Mouse (Mus musculus) spleen, adult 2 months (tissue): Measurements from ENCODE around the gene Igfbp3. TPM values are rescaled to one million over a fixed set of nuclear protein-coding genes. Genes with fewer than 3 reads are reported as not detected.
"Not testable (repeated sequence)": the region's sequence is repeated elsewhere in the genome, so short reads cannot be mapped to it uniquely, and the experiment has no call there.

ENCODE experiments used
- DNase-seq, 2 experiments: peaks; one replicate each; pipeline versions ENCODE4 v3.0.0 to v3.0.0-alpha.2; 2012 to 2021; ENCODE audit warnings: low spot score in 2 of 2, low read depth in 1 of 2
- H3K27ac ChIP-seq: fragments of 200-500 bp; 2 replicates; pipeline ENCODE4 v1.5.1; 2012; ENCODE audit warnings: low read length, inconsistent platforms; ENCODE audit not compliant: insufficient read depth
- H3K27me3 ChIP-seq: fragments of 200-500 bp; 2 replicates; pipeline ENCODE4 v1.6.1; 2012; ENCODE audit warnings: mild to moderate bottlenecking, moderate library complexity, low read length, inconsistent platforms; ENCODE audit not compliant: control insufficient read depth, insufficient read depth
- H3K36me3 ChIP-seq: fragments of 200-500 bp; 2 replicates; pipeline ENCODE4 v1.6.1; 2012; ENCODE audit warnings: mild to moderate bottlenecking, low read length, inconsistent platforms; ENCODE audit not compliant: control insufficient read depth, insufficient read depth
- H3K4me1 ChIP-seq: fragments of 200-500 bp; 2 replicates; pipeline ENCODE4 v1.6.1; 2011; ENCODE audit warnings: inconsistent platforms; ENCODE audit not compliant: control insufficient read depth, insufficient read depth, insufficient read length
- H3K4me3 ChIP-seq: fragments of 200-500 bp; 2 replicates; pipeline ENCODE4 v1.5.1; 2011; ENCODE audit warnings: mild to moderate bottlenecking, inconsistent platforms; ENCODE audit not compliant: insufficient read depth, insufficient read length; ENCODE audit errors: extremely low read depth
- CTCF ChIP-seq: fragments of 200-500 bp; IDR thresholded peaks from 2 replicates; pipeline ENCODE4 v1.5.1; 2011; ENCODE audit warnings: mild to moderate bottlenecking, inconsistent platforms; ENCODE audit not compliant: insufficient read depth, insufficient read length, insufficient replicate concordance; ENCODE audit errors: extremely low read depth
- POLR2A ChIP-seq: fragments of 200-500 bp; IDR thresholded peaks from 2 replicates; pipeline ENCODE4 v1.6.1; 2011; ENCODE audit warnings: low read depth, low read length, inconsistent platforms
- WGBS: fragments of 180-500 bp; shearing (Covaris S2); methylation state at CpG from one replicate; pipeline ENCODE4 v1.1.7; 2018; 5-methylcytosine and 5-hydroxymethylcytosine counted together
- polyA plus RNA-seq: library from polyadenylated mRNA; depleted of rRNA; stranded (reverse); fragments of >200 nt; gene quantifications from 2 replicates; pipeline ENCODE4 v1.2.3, GENCODE M21; 2012

Igfbp3 gene
- polyA plus RNA-seq, 1 experiment = 108 TPM

DNA sequence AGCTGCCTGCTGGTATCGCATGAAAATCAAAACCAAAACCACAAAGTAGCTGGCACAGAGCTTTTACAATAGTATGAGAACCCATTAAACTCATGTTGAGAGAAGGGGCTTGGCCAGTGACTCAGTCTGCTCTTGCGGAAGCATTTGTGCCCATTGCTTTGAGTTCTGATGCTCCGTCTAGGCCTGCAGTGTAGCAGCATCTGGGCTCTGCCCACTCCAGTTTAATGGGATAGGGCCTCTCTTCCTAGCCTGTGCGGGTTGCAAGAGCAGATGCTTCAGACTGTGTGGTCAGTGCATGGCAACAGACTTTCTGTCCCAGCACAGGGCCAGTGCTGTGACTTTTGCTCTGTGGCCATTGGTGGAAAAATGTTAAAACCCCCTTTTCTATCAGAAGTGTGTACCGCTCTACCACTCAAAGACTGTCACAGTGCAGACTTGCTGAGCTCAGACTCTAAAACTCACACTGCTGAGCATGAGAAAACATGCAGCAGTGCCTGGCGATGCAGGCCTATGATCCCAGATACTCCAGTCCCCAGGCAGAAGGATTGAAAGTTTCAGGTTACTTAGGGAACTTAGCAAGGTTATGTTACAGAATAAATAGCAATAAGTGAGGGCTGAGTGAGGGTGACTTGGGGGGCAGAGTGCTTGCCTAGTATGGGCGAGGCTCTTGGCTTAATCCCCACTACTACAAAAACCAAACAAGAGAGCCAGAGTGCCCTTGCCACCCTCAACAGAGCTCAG, 13.3 kb upstream of the Igfbp3 start:
- H3K27ac ChIP-seq = no peak overlapping the region
- H3K4me3 ChIP-seq = no peak overlapping the region
- no peaks in the 10 kb centered on the region for H3K4me1 ChIP-seq
- TF ChIP-seq CTCF = no peak
- DNase-seq = no peak
- H3K27me3 ChIP-seq = no peaks in the 10 kb centered on the region
- no peaks in the 10 kb centered on the region for H3K36me3 ChIP-seq
- WGBS = 91% methylated on average over 7 of the region's 7 CpGs

GRCm38 (mm10) chr11:7226200-7226599, 12.5 kb upstream of the Igfbp3 start:
- 90% methylated on average over 2 of the region's 2 CpGs for WGBS
- Histone ChIP-seq H3K27me3 (no peaks in the 10 kb centered on the region), H3K27ac (no peak overlapping the region), H3K36me3 (no peaks in the 10 kb centered on the region), H3K4me1 (no peaks in the 10 kb centered on the region), H3K4me3 (no peak overlapping the region)
- no peak for TF ChIP-seq POLR2A
- no peak for TF ChIP-seq CTCF
- DNase-seq = no peak

- H3K4me1 ChIP-seq, H3K27me3 ChIP-seq, H3K36me3 ChIP-seq, H3K27ac ChIP-seq, DNase-seq, H3K4me3 ChIP-seq: not testable (repeated sequence)
- 80% methylated on average over 8 of the region's 8 CpGs for WGBS
These were observed 8.1 kb upstream of the Igfbp3 start for GRCm38 (mm10) chr11:7221826-7222225.

DNA sequence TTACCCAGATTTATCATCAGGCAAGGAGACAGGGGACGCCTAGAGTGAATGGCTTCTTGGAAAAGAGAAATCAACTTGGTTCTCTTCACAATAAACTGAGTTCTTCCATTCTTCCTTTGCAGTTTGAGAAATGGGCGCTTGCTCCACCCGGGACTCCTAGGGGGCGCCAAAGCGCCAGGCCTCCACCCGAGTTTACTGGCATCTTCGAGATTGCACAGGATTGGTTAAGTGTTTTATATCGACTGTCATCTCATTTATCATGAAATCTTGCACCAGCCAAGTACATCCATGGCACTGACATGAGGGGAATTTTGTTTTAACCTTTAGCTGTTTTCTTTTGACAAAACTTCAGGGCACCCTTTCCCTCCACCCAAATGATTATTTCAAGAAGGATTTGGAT, 2.0 kb upstream of the Igfbp3 start:
- no peak for DNase-seq
- no peak overlapping the region for H3K27ac ChIP-seq
- no peaks in the 10 kb centered on the region for H3K36me3 ChIP-seq
- no peak overlapping the region for H3K4me3 ChIP-seq
- TF ChIP-seq CTCF = 0 out of 2 replicates have a peak, but pooled peaks have one; percentile 8
- TF ChIP-seq POLR2A = no peak
- WGBS = 11% methylated on average over 8 of the region's 8 CpGs
- no peaks in the 10 kb centered on the region; the same call in 1 of the 2 replicates for H3K4me1 ChIP-seq
- H3K27me3 ChIP-seq = no peaks in the 10 kb centered on the region

GRCm38 (mm10) chr11:7214761-7215160, 1.0 kb upstream of the Igfbp3 start:
- Histone ChIP-seq H3K4me3 (no peak overlapping the region), H3K36me3 (no peaks in the 10 kb centered on the region), H3K27me3 (no peaks in the 10 kb centered on the region), H3K4me1 (no peaks in the 10 kb centered on the region; the same call in 1 of the 2 replicates), H3K27ac (no peak overlapping the region)
- no peak for DNase-seq
- TF ChIP-seq CTCF (no peak), POLR2A (no peak)
- WGBS = 4% methylated on average over 14 of the region's 14 CpGs

GRCm38 (mm10) chr11:7214342-7214660, 578 bp upstream of the Igfbp3 start:
- no peak for DNase-seq
- 6% methylated on average over 12 of the region's 12 CpGs for WGBS

DNA sequence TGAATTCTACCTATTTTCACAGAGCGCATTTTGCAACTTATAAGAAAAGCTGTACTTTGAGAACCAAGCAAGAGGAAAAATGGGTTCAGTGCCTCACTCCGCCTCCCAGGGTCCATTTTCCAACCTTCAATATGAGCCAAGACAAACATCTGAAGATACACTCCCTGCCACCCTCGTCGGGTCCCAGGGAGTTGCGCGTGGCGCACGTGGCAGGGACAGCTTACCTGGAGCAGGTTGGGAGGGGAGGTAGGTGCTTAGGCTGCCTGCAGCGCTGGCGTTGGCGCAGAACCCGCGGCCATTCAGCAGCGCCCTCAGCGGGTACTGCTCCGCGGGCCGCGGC, 592 bp downstream of the Igfbp3 start:
- peak overlapping the region; percentile 43 for H3K4me3 ChIP-seq
- H3K27me3 ChIP-seq = no peaks in the 10 kb centered on the region
- no peaks in the 10 kb centered on the region for H3K36me3 ChIP-seq
- 5% methylated on average over 19 of the region's 19 CpGs for WGBS
- no peaks in the 10 kb centered on the region; the same call in 1 of the 2 replicates for H3K4me1 ChIP-seq
- no peak for DNase-seq
- 0 out of 2 replicates have a peak overlapping the region, but pooled peaks have one; percentile 35 for H3K27ac ChIP-seq
- TF ChIP-seq CTCF = no peak
- no peak for TF ChIP-seq POLR2A

More at GRCm38 (mm10) chr11:7214342-7214660, 578 bp upstream of the Igfbp3 start:
- H3K4me3 ChIP-seq = no peak overlapping the region
- H3K4me1 ChIP-seq = no peaks in the 10 kb centered on the region; the same call in 1 of the 2 replicates
- no peak overlapping the region for H3K27ac ChIP-seq
- no peaks in the 10 kb centered on the region for H3K36me3 ChIP-seq
- no peaks in the 10 kb centered on the region for H3K27me3 ChIP-seq
- TF ChIP-seq POLR2A = no peak
- no peak for TF ChIP-seq CTCF
